Mouse (Mus musculus) layer of hippocampus, postnatal 36 days (tissue): ENCODE results near the gene Cd81. TPM values are rescaled to one million over a fixed set of nuclear protein-coding genes. Genes with fewer than 3 reads are reported as not detected.

Experiments used
- DNase-seq, 2 experiments: peaks; one replicate each; pipeline ENCODE4 v3.0.0; 2022
- total RNA-seq, 2 experiments: library from RNA; stranded (reverse); gene quantifications; 2 replicates each; pipeline ENCODE4 v1.2.3; 2021

Cd81 gene
- total RNA-seq, result 100 to 1,000 TPM; 441 to 447 TPM

- peak; percentile 81 to 89 for DNase-seq
These were observed at the start of gene Cd81 for GRCm38 (mm10) chr7:143052626-143053007. Cd81 (plus strand) TSS chr7:143052739.

GRCm38 (mm10) chr7:143004727-143005343, 47.7 kb upstream of the Cd81 start, which contains the start of gene Tspan32:
Tspan32 (plus strand) TSS chr7:143005046.
- DNase-seq, result no peak

- DNase-seq, result no peak
These were observed 47.0 kb upstream of the Cd81 start for GRCm38 (mm10) chr7:143005344-143006096.

DNA sequence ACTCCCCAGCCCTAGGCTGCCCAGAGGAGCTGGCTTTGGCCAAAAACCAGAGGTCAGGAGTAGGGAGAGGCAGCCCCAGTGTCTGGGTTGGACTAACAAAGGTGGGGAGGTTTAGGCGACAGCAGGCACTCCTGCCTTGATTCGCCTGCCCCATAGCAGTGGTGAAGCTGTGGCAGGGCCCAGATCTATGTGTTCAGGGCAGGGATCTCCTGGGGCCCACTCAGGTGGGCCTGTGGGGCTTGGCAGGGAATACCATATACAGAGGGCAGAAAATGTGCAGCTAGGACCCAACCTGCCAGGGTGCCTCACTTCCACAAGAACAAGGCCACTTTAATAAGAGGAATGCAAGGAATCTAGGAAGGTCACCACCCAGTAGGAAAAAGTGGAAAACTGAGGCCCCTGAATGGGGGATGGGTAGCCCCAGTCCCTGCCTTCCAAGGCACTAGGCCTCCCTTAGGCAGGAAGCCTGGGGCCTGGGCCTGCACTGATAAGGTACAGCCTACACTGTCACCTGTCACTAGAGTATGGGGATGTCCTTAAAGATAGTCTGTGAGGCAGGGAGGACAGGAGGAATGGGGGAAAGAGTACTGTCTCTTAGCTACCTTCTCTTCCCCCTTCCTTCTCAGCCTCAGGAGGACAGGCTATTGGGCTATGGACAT, 46.3 kb upstream of the Cd81 start:
- DNase-seq, result no peak

DNA sequence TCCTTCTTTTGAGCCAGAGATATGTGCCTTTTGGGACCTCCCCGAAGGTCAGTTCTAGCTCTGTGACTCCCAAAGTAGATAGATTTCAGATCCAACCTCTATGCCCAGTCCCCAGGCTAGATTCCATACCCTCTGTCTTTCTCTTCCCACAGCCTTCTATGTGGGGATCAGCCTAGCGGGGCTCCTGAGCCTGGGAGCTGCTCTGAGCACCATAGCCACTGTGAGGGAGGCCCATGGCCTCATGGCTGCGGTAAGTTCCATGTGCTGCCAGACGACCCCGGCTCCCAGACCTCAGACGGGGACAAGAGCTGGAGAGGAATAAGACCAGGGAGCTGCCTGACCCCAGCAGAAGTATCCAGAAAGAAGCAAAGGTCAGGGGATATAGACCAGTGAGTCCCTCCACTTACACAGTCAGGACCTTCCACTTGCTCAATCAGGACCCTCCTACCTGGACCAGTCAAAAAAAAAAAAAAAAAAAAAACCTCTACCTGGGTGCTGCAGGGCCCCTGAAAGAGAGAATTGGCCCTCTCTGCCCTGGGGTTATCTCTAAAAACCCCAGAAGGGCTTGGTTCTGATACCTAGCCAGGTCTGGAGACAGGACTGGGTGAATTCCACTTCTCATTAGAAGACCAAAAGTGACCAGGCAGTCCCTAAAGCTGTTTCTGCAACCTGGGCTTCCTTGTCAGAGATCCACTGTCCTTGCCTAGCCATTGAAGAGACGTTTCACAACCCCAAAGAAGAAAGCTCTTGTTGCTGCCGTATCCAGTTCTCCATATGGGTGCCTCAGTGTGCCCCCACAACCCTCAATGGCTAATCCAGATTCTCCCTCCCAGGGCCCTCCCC, 45.6 kb upstream of the Cd81 start:
- no peak for DNase-seq

DNA sequence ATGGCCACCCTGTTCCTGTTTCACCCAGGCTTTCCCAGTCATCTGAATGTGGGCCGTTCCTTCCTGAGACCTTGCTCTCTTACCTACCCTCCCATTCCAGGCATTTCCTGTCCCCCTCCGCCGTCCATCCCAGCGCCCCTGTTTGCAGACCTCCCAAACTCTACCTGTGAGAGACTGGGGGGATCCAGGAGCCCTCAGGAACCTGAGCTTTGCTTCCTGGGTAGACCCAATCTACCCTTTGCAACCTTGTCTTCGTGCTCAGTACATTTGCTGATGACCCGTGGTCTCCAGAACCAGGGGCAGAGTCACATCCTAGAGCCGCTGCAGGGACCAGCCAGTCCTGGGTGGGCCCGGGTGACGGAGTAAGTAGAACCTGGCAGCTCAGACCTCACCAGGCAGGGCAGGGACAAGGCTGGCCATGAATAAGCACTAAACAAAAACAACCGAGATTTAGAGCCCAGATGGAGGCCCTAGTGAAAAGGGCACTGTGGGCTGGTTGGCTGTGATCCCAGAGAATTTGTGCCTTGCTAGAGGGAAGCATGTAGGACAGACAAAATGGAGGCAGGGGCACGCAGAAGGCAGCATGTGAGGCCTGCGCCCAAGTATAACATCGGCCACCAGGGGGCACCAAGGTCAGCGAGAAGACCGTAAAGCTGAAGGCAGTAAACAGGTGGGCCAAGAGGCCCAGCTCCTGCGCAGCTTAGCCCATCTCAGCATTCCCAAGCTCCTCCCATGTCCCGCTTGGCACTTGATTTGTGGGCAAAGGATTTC, 44.8 kb upstream of the Cd81 start:
- DNase-seq, result peak; percentile 91 to 92

DNA sequence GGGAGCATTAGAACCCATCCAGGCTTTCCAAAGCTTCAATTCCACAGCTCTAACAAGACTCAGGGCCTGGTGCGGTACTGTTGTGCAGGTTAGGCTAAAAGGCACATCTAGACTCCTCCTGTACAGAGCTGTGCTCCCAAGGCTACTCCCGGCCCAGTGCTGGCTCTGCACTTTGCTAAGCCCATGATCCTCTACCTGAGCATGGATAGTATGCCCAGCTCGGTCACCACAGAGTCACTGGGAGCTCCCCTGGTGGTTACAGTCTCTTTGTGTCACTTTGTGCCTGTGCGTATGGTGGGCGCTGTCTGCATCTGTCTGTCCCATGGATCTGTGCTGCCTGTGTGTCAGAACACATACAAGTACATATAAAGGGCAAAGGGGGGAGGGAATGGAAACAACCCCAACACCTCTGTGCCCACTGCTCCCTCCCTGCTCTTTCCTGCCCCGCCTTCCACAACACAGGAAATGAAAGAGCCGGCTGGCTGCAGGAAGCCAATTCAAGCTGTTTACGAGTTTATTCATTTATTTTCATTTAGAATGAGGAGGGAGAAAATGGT, 44.1 kb upstream of the Cd81 start:
- DNase-seq, result no peak

DNA sequence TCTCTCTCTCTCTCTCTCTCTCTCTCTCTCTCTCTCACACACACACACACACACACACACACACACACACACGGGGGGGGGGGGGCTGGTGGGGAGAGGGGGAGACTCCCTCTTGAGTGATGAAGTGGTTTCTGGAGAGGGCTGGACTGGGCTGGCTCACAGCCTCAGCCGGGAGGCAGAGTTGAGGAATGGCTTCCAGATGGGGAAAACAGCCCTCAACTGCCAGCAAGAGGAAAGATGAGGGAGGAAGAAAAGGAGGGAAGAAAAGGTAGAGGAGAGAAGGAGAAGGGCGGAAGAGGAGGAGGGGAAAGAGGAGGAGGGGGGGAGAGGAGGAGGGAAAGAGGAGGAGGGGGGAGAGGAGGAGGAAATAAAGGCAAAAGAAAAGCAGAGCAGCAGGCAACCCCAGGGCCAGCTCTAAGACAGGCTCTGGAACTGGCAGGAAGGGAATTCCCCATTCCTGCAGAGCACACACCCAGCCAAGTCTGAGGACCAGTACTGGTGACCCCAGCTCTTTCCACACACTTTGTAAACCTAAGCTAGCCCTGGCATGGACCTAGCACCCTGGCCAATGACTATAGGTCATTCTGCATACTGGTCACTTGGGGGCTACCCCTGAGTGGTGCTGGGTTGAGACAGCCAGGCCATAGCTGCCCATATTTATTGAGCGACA, 43.4 kb upstream of the Cd81 start:
- no peak for DNase-seq

DNA sequence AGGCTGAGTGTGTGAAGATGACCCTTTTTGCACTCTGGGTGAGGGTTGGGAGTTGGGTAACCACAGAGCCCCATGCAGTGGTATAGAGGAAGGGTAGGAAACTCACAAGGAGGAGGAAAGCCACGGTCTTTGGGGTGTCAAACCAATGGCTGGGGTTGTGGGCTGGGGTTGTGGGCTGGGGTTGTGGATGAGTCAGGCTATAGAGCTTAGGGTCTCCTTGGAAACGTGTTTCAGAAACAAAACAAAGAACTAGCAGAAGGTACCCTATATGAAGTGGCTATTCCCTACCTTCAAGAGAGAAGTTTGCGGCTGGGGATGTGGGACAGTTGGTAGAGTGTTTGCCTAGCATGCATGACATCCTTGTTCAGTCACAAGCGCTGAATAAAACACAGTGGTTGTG, 42.5 kb upstream of the Cd81 start:
- no peak for DNase-seq

DNA sequence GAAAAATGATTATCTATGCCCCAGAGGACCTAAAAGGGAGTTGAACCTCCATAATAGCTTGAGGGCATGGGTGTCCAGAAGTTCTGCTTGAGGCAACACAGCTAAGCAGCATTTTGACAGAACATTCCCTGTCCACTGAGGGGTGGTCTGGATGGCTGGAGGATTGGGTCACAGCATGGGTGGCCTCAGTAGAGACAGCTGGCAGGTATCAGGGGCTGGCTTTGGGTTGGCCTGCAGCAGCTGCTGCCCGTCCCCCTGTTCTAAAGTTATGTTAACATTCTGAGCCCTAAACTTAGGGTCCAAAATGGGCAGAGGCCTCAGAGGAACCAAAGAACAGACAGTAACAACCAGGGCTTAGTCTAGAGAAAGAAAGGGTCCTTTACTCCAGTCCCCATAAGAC, 41.3 kb upstream of the Cd81 start:
- DNase-seq, result no peak

GRCm38 (mm10) chr7:143012230-143012875, 40.2 kb upstream of the Cd81 start:
- no peak for DNase-seq

GRCm38 (mm10) chr7:143013420-143014178, 38.9 kb upstream of the Cd81 start:
- DNase-seq, result peak in 1 of 2 experiments; percentile 44

DNA sequence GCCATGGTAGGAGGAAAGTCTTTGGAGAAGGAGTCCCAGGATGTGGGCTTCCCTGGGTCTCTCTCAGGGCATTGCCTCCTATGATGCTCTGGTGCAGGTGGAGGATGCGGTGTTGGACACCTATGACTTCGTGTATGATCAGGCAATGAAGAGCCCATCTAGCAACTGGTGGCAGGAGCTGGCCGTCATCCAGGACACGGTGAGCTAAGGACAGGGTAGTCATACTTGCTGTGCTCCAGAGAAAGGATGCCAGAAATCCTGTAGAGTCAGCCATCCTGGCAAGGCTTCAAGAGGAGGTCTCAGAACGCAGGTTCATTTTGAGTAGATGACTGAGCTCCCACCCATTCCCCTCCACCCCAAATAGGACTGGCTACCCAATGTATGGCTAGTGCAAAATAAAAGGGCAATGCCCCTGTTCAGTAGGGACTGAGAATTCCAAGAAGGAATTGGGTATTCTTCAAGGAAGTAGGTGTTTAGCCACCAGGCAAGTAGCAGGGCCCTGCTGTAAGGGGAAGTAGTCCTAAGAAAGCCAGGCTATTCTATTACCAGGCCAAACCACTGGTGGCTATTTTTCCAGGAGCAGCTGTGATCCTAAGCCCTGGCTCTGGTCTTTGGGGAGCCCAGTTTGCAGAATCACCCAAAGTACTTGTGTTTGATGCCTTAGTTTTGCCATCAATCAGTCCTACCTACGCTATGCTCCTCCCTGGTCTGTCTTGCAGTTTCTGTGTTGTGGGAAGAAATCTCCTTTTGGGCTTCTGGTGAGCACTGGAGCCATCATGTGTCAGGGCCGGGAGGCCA, 37.5 kb upstream of the Cd81 start:
- DNase-seq, result no peak

GRCm38 (mm10) chr7:143015755-143016423, 36.6 kb upstream of the Cd81 start:
- peak; percentile 69 to 73 for DNase-seq

DNA sequence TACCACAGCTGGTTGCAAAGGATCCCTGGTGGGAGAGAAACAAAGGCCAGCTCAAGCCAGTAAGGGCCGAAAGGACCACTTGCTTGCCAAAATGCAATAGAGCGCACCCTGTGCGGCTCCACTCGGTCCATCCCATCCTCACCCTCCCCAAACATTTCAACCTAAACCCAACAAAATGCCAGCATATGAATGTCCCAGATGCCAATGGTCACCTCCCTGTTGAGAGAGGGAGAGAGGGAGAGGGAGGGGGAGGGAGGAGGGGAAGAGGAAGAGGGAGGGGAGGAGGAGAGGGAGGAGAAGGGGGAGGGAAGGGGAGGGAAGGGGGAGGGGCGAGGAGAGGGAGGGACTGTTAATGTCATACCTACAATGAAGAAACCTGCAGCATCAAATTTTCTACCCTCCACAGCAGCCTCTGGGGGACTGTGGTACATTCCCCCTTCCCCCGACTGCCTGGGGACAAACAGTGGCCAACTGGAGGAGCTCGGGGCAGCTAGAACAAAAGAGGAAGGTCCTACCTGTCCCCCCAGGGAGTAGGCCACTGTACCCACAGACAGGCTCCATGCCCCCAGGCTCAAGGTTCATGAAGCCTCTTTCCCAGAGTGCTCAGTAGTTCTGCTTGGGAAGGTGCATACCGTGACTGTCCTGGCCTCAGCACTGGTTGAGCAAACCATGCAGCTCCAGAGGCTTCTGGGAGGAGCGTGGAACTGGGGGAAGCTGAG, 36.0 kb upstream of the Cd81 start:
- no peak for DNase-seq

DNA sequence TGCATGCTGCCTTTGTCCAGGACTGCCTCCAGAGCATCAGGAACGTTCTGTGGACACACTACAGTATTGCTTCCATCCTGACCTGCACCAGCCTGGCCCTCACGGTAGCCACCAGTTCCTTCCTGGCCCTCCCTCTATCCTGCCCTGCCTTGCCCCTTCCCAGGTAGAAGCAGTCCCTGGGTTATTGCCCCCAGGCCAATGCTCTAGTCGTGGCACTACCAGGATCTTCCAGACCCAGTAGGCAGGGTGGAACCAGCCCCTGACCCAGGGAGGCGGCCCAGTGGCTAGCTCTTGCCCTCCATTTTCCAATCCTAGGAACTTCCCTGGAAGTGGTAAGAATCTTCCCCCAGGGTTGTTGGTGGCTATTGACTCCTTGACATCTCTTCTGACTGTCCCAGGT, 35.4 kb upstream of the Cd81 start:
- DNase-seq, result no peak

GRCm38 (mm10) chr7:143020040-143020439, 32.5 kb upstream of the Cd81 start:
- no peak for DNase-seq

GRCm38 (mm10) chr7:143020764-143021163, 31.8 kb upstream of the Cd81 start:
- no peak for DNase-seq
